Mouse (Mus musculus): ENCODE results near the gene Snap91.

Gene Snap91

DNA sequence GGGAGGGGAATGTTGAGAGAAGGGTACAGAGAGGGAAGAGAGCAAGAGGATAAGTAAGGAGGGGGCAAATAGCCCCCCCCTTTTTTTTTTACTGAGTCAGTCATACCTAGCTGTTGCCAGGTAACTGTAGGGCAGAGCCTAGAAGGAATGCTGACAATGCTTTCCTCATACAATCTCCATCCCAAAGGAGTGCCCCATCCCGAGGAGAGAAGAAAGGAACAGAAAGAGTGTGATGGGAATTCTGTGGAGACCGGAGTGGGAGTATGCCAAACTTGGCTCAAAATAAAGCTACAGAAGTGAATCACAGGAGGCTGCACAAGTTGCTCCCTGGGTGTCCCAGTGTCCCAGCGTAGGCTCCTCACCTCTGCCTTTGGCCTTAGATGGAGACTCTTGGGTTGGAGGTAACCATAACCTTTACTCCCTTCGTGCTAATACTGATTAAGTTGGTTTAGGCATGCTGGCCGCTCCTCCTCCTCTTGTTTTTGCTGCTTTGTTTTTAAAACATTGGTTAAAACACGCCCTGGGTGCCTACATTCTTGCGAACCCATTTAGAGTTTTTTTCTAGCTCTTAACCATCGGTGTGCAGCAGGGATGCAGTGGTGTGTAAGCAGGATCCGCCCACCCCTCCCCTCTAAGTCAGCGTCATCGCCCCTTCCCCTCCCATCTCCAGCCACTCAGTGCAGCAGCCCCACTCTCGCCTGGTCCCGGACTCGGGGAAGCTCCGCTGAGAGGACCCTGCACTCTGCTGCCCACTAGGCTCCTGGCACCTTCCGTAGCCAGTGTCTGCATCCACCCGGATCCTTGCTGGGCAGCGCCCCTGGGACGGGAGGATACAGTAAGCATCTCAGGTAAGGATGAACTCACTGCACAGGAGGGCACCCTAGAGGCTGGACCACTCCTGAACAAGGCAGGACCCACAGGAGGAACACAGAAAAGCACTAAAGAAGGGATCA, 137.2 kb downstream of the Snap91 start, which contains the start of gene Prss35:
Prss35 (plus strand) TSS at position 691 of the 953 bp plus-strand sequence.
- peak; percentile 62 for DNase-seq (ENCODE audit: low spot score)

- no peak for DNase-seq (ENCODE audit: low spot score)
These were observed 140.5 kb downstream of the Snap91 start for GRCm38 (mm10) chr9:86739971-86740370.

- DNase-seq (ENCODE audit: low spot score): no peak
These were observed 141.7 kb downstream of the Snap91 start for GRCm38 (mm10) chr9:86738801-86739200.

DNA sequence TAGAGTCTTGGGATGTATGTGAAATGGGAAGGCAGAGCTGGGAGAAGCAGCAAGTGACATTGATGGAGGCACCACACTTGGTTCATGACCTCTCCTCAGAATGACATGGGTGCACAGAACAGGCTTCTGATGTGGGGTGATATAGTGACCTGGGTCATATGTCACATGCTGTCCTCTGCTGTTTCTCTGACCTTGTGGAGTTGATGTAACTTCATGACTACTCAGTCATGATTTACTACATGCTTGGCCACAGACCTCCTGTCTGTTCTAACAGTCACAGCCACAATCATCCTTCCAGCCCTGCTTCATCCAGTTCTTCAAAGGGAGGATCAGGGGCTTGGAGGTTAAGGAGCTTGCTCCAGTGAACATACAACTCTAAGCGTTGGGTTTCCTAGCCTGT, 142.4 kb downstream of the Snap91 start:
- DNase-seq (ENCODE audit: low spot score): no peak

DNA sequence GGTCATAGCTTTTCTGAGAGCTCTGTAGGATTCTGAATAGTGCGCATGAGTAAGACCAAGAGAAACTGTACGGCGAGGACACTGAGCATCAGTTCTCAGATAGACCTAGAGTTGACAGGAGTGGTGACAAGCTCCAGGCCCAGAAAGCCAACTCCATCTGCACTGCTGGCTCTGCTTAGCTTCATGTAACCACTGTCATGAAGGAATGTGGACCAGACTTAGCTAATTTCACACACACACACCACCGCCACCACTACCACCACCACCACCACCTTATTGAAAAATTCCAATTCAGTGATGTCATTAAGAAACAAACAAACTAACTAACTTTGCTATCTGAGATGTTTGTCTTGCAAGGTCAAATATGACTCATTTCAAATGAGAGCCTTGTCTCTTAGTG, 143.5 kb downstream of the Snap91 start:
- peak; percentile 25 for DNase-seq (ENCODE audit: low spot score)

GRCm38 (mm10) chr9:86734795-86735194, 145.7 kb downstream of the Snap91 start:
- DNase-seq (ENCODE audit: low spot score): no peak

DNA sequence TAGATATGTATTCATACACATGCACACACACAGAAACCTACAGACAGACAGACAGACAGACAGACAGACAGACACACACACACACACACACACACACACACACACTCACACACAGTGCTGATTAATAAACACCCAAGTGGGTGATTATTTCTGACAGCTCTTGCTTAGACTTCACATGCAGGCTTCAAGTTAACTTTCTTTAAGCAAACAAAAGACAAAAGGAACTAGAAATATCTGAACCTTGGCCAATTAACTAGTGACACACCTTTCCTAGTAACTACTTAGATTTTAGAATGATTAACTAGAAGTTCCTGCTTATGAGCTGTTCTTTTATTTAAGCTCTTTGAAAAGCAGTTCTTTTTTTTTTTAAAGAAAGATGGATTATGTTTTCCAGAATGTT, 146.1 kb downstream of the Snap91 start:
- no peak for DNase-seq (ENCODE audit: low spot score)

DNA sequence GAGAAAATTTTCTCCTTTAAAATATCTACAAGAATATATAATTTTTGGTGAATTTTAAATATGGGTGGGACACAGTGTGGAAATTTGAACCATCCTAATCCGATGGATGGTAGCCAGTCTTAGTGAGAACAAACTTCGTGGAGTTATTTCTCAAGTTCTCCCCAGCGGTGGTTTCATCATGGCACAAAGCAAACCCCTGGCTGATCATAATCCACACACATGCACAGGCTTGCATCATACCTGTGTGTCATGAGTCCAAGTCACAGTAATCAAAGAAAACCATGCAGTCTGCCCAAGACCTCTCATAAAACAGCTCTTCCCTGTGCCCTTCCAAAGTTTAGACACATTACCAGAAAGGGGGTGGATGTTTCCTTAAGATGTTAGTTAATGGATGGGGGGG, 150.6 kb downstream of the Snap91 start:
- DNase-seq (ENCODE audit: low spot score): no peak

DNA sequence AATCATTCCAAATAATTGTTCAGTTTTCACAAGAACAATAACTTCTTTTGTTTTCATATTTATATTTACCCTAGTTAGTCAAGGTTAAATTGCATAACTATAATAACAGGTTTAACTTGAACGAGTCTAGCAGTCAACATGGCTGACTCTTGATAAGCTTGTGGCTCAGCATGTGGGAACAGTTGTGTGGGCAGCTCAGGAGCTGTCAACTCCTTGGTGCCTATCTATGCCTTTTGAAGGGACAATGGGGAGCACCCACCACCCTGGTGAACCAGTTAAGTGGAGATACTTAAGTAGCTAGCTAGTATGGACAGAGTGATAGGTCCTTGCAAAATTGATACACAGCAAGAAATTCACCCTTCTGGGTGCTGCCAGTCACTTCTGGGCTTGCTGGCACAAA, 151.4 kb downstream of the Snap91 start:
- DNase-seq (ENCODE audit: low spot score): no peak

DNA sequence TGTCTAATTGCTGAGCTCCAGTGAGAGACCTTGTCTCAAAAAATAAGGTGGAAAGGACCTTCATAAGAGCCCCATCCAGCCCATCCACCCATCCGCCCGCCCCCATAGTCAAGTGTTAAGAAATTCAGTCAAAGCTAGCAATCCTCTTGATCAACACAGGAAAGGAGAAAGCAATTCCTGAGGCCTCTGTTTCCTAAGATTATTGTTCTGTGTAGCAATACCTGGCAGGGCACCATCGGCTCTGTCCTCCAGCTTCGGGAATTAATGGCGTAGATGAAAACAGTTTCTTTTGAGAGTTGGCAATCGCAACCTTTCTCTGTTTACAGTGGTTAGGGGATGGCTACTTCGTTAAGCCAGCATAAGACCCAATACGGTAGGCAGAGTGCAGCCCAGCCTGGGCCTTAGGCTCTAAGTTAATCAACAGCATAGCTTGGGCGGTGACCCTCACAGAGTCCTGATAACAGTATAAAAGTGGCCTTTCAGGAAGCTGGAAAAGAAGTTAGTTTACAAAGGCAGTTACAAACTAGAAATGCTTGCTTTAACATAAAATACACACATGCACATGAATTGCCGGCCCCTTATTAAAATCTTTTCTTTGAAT, 152.1 kb downstream of the Snap91 start:
- no peak for DNase-seq (ENCODE audit: low spot score)

- DNase-seq (ENCODE audit: low spot score): no peak
These were observed 154.1 kb downstream of the Snap91 start for GRCm38 (mm10) chr9:86726381-86726720.

DNA sequence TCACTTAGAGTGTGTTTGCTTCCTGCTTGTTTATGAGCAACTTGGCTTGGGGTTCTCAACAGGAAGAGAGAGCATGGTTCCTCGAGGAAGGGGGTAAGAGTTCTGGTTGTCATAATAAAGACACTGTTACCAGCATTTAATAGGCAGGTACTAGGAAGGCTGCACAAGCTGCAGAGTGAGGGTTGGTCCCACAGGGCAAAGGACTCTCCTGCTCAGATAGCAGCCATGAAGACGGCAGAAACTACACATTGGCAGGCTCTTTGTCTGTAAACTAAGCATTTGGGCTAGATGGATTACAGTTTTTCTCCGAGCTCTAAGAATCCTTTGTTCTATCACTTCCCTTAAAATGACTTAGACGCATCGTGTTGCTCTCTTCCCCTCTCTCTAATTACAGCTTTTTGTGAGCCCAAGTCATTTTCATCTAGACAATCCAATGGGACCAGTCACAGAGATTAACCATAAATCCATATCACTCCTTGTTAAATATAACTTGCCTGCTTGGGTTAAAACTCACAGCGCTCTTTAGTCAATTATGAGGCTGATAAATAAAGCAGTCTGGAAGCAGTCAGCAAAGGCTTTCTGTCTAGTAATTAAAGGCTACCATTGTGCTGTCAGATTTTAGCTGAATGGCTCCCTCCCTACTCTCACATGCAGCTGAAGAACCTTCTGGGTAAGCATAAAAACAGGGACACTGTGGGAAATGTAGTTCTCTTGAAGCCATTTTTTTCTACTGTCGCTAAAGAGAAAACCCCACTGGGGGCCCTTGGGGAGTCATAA, 154.7 kb downstream of the Snap91 start:
- DNase-seq (ENCODE audit: low spot score): no peak

DNA sequence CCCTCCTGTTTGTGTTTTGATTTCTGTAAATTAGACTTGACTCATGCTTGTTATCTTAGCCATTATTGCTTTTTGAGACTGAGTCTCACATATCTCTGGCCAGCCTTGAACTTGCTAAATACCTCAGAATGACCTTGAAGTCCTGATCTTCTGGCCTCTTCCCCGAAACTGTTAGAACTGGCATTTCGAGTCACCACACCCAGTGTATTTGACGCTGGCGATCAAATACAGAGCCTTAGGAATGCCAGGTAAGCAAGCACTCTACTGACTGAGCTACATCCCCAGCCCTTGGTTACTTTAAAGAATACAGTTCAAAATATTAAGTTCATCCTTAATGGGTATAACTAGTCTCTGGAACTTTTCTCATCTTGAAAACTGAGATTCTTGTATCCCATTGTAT, 155.4 kb downstream of the Snap91 start:
- no peak for DNase-seq (ENCODE audit: low spot score)

DNA sequence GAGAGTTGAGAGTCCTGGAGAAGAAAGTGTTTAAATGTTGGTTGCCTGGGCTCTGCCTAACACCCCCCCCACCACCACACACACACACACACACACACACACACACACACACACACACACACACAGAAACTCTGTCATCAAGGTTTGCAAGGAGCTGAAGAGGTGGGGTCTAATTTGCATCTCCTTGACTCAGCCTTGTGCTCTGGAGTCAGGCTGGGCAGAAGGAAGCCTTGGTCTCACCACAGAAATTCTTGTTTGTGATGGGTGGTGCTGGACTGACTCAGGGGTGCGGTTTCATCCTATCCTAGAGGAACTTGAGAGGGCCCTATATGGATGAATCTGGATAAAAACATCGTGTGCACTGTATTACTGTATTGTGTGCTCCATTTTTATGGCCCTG, 159.7 kb downstream of the Snap91 start:
- DNase-seq (ENCODE audit: low spot score): no peak

DNA sequence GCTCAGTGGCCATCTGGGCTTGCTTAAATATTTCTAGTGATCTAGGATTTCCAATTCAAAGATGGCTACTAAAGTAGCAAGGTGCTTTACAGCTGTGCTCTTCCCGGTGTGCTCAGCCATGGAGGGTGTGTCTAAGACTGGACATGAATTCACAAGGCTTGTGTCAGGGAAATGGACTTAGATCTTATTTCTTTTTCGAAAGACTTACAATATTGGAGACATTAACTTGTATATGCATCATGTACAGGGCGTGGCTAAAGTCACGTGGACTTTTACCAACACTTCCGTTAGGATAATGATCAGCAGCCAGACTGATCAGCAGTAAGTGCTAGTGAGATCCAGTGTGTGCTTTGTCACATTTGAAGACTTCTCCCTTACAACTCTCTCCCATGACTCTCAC, 160.2 kb downstream of the Snap91 start:
- no peak for DNase-seq (ENCODE audit: low spot score)

GRCm38 (mm10) chr9:86717119-86717518, 163.3 kb downstream of the Snap91 start:
- no peak for DNase-seq (ENCODE audit: low spot score)

GRCm38 (mm10) chr9:86716540-86716939, 163.9 kb downstream of the Snap91 start:
- no peak for DNase-seq (ENCODE audit: low spot score)
